Mouse (Mus musculus): ENCODE results near the gene Cstf2t. TPM values are rescaled to one million over a fixed set of nuclear protein-coding genes. Genes with fewer than 3 reads are reported as not detected.

Cstf2t gene
- total and polyA plus RNA-seq, 3 experiments: 22.8 to 44.5 (median 23.7) TPM

DNA sequence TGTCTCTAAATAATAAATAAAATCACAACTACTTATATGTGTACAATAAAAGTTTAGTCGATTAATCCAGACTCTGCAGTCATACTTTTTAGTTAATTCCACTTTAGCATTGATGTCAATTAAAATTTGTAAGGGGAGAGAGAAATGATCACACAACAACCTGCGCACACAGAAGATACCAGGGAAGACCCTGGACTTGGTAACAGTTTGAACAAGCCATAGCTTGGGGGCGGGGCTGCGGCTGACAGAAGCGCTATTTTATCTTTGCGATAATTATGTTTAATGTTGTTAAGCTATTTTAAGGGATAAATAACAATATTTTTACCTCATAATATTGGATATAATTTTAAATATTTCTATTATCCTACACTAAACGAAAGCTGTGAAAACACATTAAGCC, 411 bp upstream of the Cstf2t start:
- H3K9me3 ChIP-seq (replicated peaks; ENCODE audit: low read length): no peaks in the 10 kb centered on the region
- dilution Hi-C loops (cut with MboI; ENCODE audit: extremely low pct_ligation_motif_present, extremely low pct_unique_long_range_greater_than_20kb, low sequenced_read_pairs) (no loop called here), in situ Hi-C loops (cut with MboI; ENCODE audit: low pct_ligation_motif_present, low pct_unique_long_range_greater_than_20kb, low sequenced_read_pairs) (no loop called here)
- no peak for DNase-seq (ENCODE audit: extremely low read depth)
- H3K27me3 ChIP-seq (replicated peaks): no peaks in the 10 kb centered on the region
- no peak for TF ChIP-seq PAX5 (IDR thresholded peaks at IDR 0.05; ENCODE audit: low read length)
- H3K4me2 ChIP-seq (ENCODE audit: insufficient read depth, low read depth, poor library complexity, severe bottlenecking): peak overlapping the region; percentile 65
- H3K27ac ChIP-seq (ENCODE audit: insufficient read depth, low read depth): no peak overlapping the region
- H3K4me1 ChIP-seq (ENCODE audit: control insufficient read depth in 1 of 2, insufficient read depth in 2 of 2): peaks cover 10 to 23% of the 10 kb centered on the region in 2 experiments
- H3K79me2 ChIP-seq (replicated peaks; ENCODE audit: control insufficient read depth, extremely low read depth, insufficient read depth, poor library complexity, severe bottlenecking): peaks cover 19% of the 10 kb centered on the region
- H3K4me3 ChIP-seq (replicated peaks in 1 of 3; ENCODE audit: low read depth in 2 of 3, low read length in 2 of 3, poor library complexity in 1 of 3): peak overlapping the region in 2 of 3 experiments; percentile 43 to 87
- 0 out of 2 replicates have a peak overlapping the region, but pooled peaks have one; percentile 15 for H3K9ac ChIP-seq (ENCODE audit: insufficient read depth, low read depth)
- H3K36me3 ChIP-seq (replicated peaks in 1 of 2; ENCODE audit: control insufficient read depth in 1 of 2, insufficient read depth in 1 of 2, low read length in 1 of 2): peaks cover 13 to 26% of the 10 kb centered on the region in 2 experiments

DNA sequence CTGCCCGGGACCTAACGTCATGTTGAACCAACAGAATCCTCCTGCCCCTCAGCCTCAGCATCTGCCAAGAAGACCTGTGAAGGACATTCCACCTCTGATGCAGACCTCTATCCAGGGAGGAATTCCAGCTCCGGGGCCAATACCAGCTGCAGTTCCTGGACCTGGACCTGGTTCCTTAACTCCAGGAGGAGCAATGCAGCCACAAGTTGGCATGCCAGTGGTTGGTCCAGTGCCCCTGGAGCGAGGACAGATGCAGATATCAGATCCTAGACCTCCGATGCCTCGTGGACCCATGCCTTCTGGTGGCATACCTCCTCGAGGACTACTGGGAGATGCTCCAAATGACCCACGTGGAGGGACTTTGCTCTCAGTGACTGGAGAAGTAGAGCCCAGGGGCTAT, 1.1 kb downstream of the Cstf2t start:
- H3K36me3 ChIP-seq (replicated peaks in 1 of 2; ENCODE audit: control insufficient read depth in 1 of 2, insufficient read depth in 1 of 2, low read length in 1 of 2): peaks cover 13 to 29% of the 10 kb centered on the region in 2 experiments
- no peaks in the 10 kb centered on the region for H3K9me3 ChIP-seq (replicated peaks; ENCODE audit: low read length)
- dilution Hi-C loops (cut with MboI; ENCODE audit: extremely low pct_ligation_motif_present, extremely low pct_unique_long_range_greater_than_20kb, low sequenced_read_pairs): no loop called here
- peaks cover 19% of the 10 kb centered on the region for H3K79me2 ChIP-seq (replicated peaks; ENCODE audit: control insufficient read depth, extremely low read depth, insufficient read depth, poor library complexity, severe bottlenecking)
- in situ Hi-C loops (cut with MboI; ENCODE audit: low pct_ligation_motif_present, low pct_unique_long_range_greater_than_20kb, low sequenced_read_pairs): no loop called here
- no peak for TF ChIP-seq ETS1 (conservative IDR thresholded peaks at IDR 0.05; ENCODE audit: low read depth, low read length)
- no peak for TF ChIP-seq MAZ (IDR thresholded peaks at IDR 0.05; ENCODE audit: low read depth, low read length)
- no peak for TF ChIP-seq TBP (conservative IDR thresholded peaks at IDR 0.05; ENCODE audit: low read depth, low read length)
- TF ChIP-seq MXI1 (IDR thresholded peaks at IDR 0.05; ENCODE audit: low read depth, low read length): no peak
- TF ChIP-seq NELFE (IDR thresholded peaks at IDR 0.05; ENCODE audit: low read depth, low read length): no peak
- peak overlapping the region; percentile 82 for H3K9ac ChIP-seq (ENCODE audit: insufficient read depth, low read depth)
- H3K4me3 ChIP-seq (replicated peaks in 1 of 3; ENCODE audit: low read depth in 2 of 3, low read length in 2 of 3, poor library complexity in 1 of 3): peak overlapping the region; percentile 79 to 90 (median 87)
- peaks cover 10 to 23% of the 10 kb centered on the region in 2 experiments for H3K4me1 ChIP-seq (ENCODE audit: control insufficient read depth in 1 of 2, insufficient read depth in 2 of 2)
- H3K27ac ChIP-seq (ENCODE audit: insufficient read depth, low read depth): no peak overlapping the region
- peak overlapping the region; percentile 84 for H3K4me2 ChIP-seq (ENCODE audit: insufficient read depth, low read depth, poor library complexity, severe bottlenecking)
- no peak for DNase-seq (ENCODE audit: extremely low read depth)
- no peaks in the 10 kb centered on the region for H3K27me3 ChIP-seq (replicated peaks)

DNA sequence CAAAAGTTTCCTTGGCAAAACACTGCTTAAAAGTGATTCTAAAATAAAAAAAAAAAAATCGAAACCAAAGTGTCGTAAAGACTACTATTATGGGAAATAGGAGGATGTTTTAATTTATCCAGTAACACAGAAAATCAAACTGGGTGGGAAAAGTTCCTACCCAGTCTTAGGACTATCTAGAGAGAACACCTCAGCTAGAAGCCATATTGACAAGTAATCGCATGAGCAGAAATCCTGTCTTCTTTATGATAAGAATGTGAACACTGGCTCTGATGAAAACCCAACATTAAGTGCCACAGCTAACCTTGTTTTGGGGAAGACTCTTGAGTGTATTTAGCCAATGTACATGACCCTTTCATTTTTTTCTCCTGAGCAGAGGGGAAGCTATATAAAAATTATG, 15.2 kb downstream of the Cstf2t start:
- H3K36me3 ChIP-seq (replicated peaks in 1 of 2; ENCODE audit: control insufficient read depth in 1 of 2, insufficient read depth in 1 of 2, low read length in 1 of 2): no peaks in the 10 kb centered on the region
- no peaks in the 10 kb centered on the region for H3K4me1 ChIP-seq (ENCODE audit: control insufficient read depth in 1 of 2, insufficient read depth in 2 of 2)
- no peak overlapping the region for H3K4me2 ChIP-seq (ENCODE audit: insufficient read depth, low read depth, poor library complexity, severe bottlenecking)
- no peaks in the 10 kb centered on the region for H3K27me3 ChIP-seq (replicated peaks)
- in situ Hi-C loops (cut with MboI; ENCODE audit: low pct_ligation_motif_present, low pct_unique_long_range_greater_than_20kb, low sequenced_read_pairs) (no loop called here), dilution Hi-C loops (cut with MboI; ENCODE audit: extremely low pct_ligation_motif_present, extremely low pct_unique_long_range_greater_than_20kb, low sequenced_read_pairs) (no loop called here)
- TF ChIP-seq JUND (conservative IDR thresholded peaks at IDR 0.05; ENCODE audit: low read depth, low read length) (no peak), KAT2A (IDR thresholded peaks at IDR 0.05; ENCODE audit: insufficient replicate concordance, low read length) (no peak), MAZ (IDR thresholded peaks at IDR 0.05; ENCODE audit: low read depth, low read length) (no peak), USF2 (conservative IDR thresholded peaks at IDR 0.05; ENCODE audit: low read depth, low read length) (no peak), BHLHE40 (IDR thresholded peaks at IDR 0.05; ENCODE audit: low read depth, low read length) (no peak), NELFE (IDR thresholded peaks at IDR 0.05; ENCODE audit: low read depth, low read length) (no peak), ZKSCAN1 (IDR thresholded peaks at IDR 0.05; ENCODE audit: borderline replicate concordance, low read depth, low read length) (no peak), NRF1 (IDR thresholded peaks at IDR 0.05; ENCODE audit: low read depth, low read length) (no peak), ZMIZ1 (IDR thresholded peaks at IDR 0.05; ENCODE audit: low read depth, low read length) (no peak), HCFC1 (IDR thresholded peaks at IDR 0.05; ENCODE audit: low read depth, low read length) (no peak), MAX (IDR thresholded peaks at IDR 0.05; ENCODE audit: low read length) (no peak), UBTF (IDR thresholded peaks at IDR 0.05; ENCODE audit: low read depth, low read length) (no peak), TCF12 (IDR thresholded peaks at IDR 0.05; ENCODE audit: low read depth, low read length) (no peak), ETS1 (conservative IDR thresholded peaks at IDR 0.05; ENCODE audit: low read depth, low read length) (no peak), MAFK (IDR thresholded peaks at IDR 0.05; ENCODE audit: insufficient replicate concordance, low read length) (no peak), POLR2AphosphoS2 (IDR thresholded peaks at IDR 0.05; ENCODE audit: low read depth, low read length) (no peak), ZNF384 (IDR thresholded peaks at IDR 0.05; ENCODE audit: low read depth, low read length) (no peak), MXI1 (IDR thresholded peaks at IDR 0.05; ENCODE audit: low read depth, low read length) (no peak)
- no peak overlapping the region for H3K9ac ChIP-seq (ENCODE audit: insufficient read depth, low read depth)
- H3K9me3 ChIP-seq (replicated peaks; ENCODE audit: low read length): no peaks in the 10 kb centered on the region
- DNase-seq (ENCODE audit: extremely low read depth): no peak
- no peak overlapping the region for H3K27ac ChIP-seq (ENCODE audit: insufficient read depth, low read depth)
- no peak overlapping the region for H3K4me3 ChIP-seq (replicated peaks in 1 of 3; ENCODE audit: low read depth in 2 of 3, low read length in 2 of 3, poor library complexity in 1 of 3)
- H3K79me2 ChIP-seq (replicated peaks; ENCODE audit: control insufficient read depth, extremely low read depth, insufficient read depth, poor library complexity, severe bottlenecking): no peaks in the 10 kb centered on the region

Data from CH12.LX (cell line).